In the genomic region with DNA sequence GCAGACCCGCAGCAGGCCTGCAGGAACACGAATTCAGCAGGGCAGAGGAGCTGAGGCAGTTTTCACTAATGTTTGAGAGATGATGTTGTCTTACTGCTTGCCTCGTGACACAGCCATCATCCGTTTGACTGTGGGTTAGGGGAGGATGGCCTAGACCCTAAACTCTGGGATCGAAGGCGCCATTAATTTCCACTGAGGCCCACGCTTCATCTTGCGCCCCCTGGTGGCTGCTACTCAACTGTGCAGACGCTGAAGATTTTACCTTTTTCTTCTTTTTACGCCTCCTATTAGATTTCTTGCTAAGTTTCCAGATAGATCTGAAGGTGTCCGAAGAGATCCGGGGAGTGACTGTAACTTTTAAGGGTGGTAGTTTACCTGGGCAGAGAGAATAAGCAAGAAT, we compare ENCODE assay signal across 9 mouse cellular contexts. TPM values are rescaled to one million over a fixed set of nuclear protein-coding genes. Genes with fewer than 3 reads are reported as not detected.
DNase-seq lines count a peak whose midpoint lies in the region; ATAC-seq lines count a peak whose summit lies in the region.
"Had no signal": no experiment of that assay in that cellular context is flagged by ENCODE, and none has a peak within 500 bp of the region (broad histone marks: within the 10 kb centered on the region; RNA-seq: fewer than 3 reads in every experiment).

No protein-coding gene starts in this region.

- H3K27me3 ChIP-seq in midbrain, embryonic 14.5 days (ENCODE audit: control insufficient read depth, insufficient read depth, low read length) = no peaks in the 10 kb centered on the region
- H3K27me3 ChIP-seq in midbrain, embryonic 16.5 days (ENCODE audit: control insufficient read depth, insufficient read depth, low read depth, low read length) = no peaks in the 10 kb centered on the region
- H3K27me3 ChIP-seq in megakaryocyte, embryonic 14.5 days (replicated peaks) = peaks cover 4% of the 10 kb centered on the region
- H3K27me3 ChIP-seq: stomach, embryonic 15.5 days had no signal

- no peak overlapping the region for H3K4me2 ChIP-seq in midbrain, embryonic 14.5 days (ENCODE audit: low read length)
- no peak overlapping the region for H3K4me2 ChIP-seq in midbrain, embryonic 16.5 days (ENCODE audit: low read length)
- H3K4me2 ChIP-seq: stomach, embryonic 15.5 days had no signal

- no peak overlapping the region for H3K27ac ChIP-seq in midbrain, embryonic 14.5 days (replicated peaks; ENCODE audit: low read depth, low read length)
- H3K27ac ChIP-seq in midbrain, embryonic 16.5 days (ENCODE audit: low read length) = no peak overlapping the region
- H3K27ac ChIP-seq: stomach, embryonic 15.5 days had no signal

- DNase-seq in cerebellum, adult 8-10 months = peak; percentile 32
- no peak for DNase-seq in cerebellum, adult 9-11 months
- DNase-seq in midbrain, embryonic 14.5 days = peak; percentile 75
- peak; percentile 49 to 64 for DNase-seq in cerebellum, postnatal 25 days
- DNase-seq in heart, postnatal 4 days = peak; percentile 60
- DNase-seq in thymus, postnatal 10 days (ENCODE audit: low spot score in 2 of 2) = peak; percentile 9 to 67

- no peak overlapping the region for H3K9ac ChIP-seq in midbrain, embryonic 14.5 days (replicated peaks; ENCODE audit: low read length)
- H3K9ac ChIP-seq in midbrain, embryonic 16.5 days (ENCODE audit: low read depth, low read length) = no peak overlapping the region
- H3K9ac ChIP-seq: stomach, embryonic 15.5 days had no signal

- no peak overlapping the region for H3K4me3 ChIP-seq in midbrain, embryonic 14.5 days (replicated peaks; ENCODE audit: low read depth, low read length)
- no peak overlapping the region for H3K4me3 ChIP-seq in midbrain, embryonic 16.5 days (ENCODE audit: low read depth, low read length)
- H3K4me3 ChIP-seq in megakaryocyte, embryonic 14.5 days (replicated peaks) = peak overlapping the region; percentile 77
- H3K4me3 ChIP-seq: stomach, embryonic 15.5 days had no signal

- no peaks in the 10 kb centered on the region for H3K9me3 ChIP-seq in midbrain, embryonic 14.5 days (ENCODE audit: control insufficient read depth, low read length)
- H3K9me3 ChIP-seq in midbrain, embryonic 16.5 days (replicated peaks; ENCODE audit: control insufficient read depth, low read length, poor library complexity, severe bottlenecking) = no peaks in the 10 kb centered on the region
- no peaks in the 10 kb centered on the region for H3K9me3 ChIP-seq in megakaryocyte, embryonic 14.5 days
- H3K9me3 ChIP-seq: stomach, embryonic 15.5 days had no signal

- no peaks in the 10 kb centered on the region for H3K4me1 ChIP-seq in midbrain, embryonic 14.5 days (ENCODE audit: control insufficient read depth, insufficient read depth, low read length)
- no peaks in the 10 kb centered on the region for H3K4me1 ChIP-seq in midbrain, embryonic 16.5 days (ENCODE audit: control insufficient read depth, insufficient read depth, low read length)
- peaks cover 19% of the 10 kb centered on the region for H3K4me1 ChIP-seq in megakaryocyte, embryonic 14.5 days
- H3K4me1 ChIP-seq: stomach, embryonic 15.5 days had no signal

- WGBS in midbrain, embryonic 14.5 days = 36% methylated on average over 12 of the region's 12 CpGs
- WGBS in midbrain, embryonic 16.5 days = 34% methylated on average over 12 of the region's 12 CpGs

- no peak for ATAC-seq in midbrain, embryonic 14.5 days (ENCODE audit: low FRiP score, low TSS enrichment)
- no peak for ATAC-seq in midbrain, embryonic 16.5 days

- H3K36me3 ChIP-seq in midbrain, embryonic 14.5 days (ENCODE audit: control insufficient read depth, insufficient read depth, low read length) = no peaks in the 10 kb centered on the region
- H3K36me3 ChIP-seq in midbrain, embryonic 16.5 days (ENCODE audit: control insufficient read depth, insufficient read depth, low read length) = no peaks in the 10 kb centered on the region
- no peaks in the 10 kb centered on the region for H3K36me3 ChIP-seq in megakaryocyte, embryonic 14.5 days (replicated peaks; ENCODE audit: low read length)
- H3K36me3 ChIP-seq: stomach, embryonic 15.5 days had no signal

RNA-seq across cellular contexts. Expression of a gene that starts 13.3 kb away (rescaled TPM):
- 262 and 263 TPM in 2 replicates for polyA plus RNA-seq in midbrain, embryonic 14.5 days (2014; fragmentation: Nextera tagmentation; extraction: Ambion mirVana)
- polyA plus RNA-seq in midbrain, embryonic 16.5 days (2015; fragmentation: Nextera tagmentation; extraction: Ambion mirVana) = 192 and 204 TPM in 2 replicates
- 10 to 100 TPM; 81.0 to 94.0 TPM for total RNA-seq in heart, postnatal 4 days (2021)
- polyA plus RNA-seq in megakaryocyte, embryonic 14.5 days (2012; ENCODE audit: insufficient read depth, low replicate concordance) = 11.8 and 33.1 TPM in 2 replicates

RNA-seq across cellular contexts. Expression of a gene that starts 33.3 kb away (rescaled TPM):
- polyA plus RNA-seq in midbrain, embryonic 14.5 days (2014; fragmentation: Nextera tagmentation; extraction: Ambion mirVana) = not detected in 2 replicates
- polyA plus RNA-seq in midbrain, embryonic 16.5 days (2015; fragmentation: Nextera tagmentation; extraction: Ambion mirVana) = 0.17 and 0.48 TPM in 2 replicates
- total RNA-seq in heart, postnatal 4 days (2021) = not detected
- polyA plus RNA-seq in megakaryocyte, embryonic 14.5 days (2012; ENCODE audit: insufficient read depth, low replicate concordance) = not detected in 2 replicates
- polyA plus RNA-seq: stomach, embryonic 15.5 days had no signal
